Mouse (Mus musculus) G1E-ER4 (cell line): ENCODE measurements around the gene Bclaf1. TPM values are rescaled to one million over a fixed set of nuclear protein-coding genes. Genes with fewer than 3 reads are reported as not detected.

Experiments used
- GATA1 ChIP-seq: IDR thresholded peaks from one replicate; pipeline ENCODE4 v1.8.0; 2012; ENCODE audit warnings: low read length, inconsistent platforms
- polyA plus RNA-seq: library from polyadenylated mRNA; stranded (reverse); fragments of >175 nt; gene quantifications from 2 replicates; pipeline ENCODE4 v1.2.3, GENCODE M21; 2012

Bclaf1 gene
- 12.3 and 13.6 TPM in 2 replicates for polyA plus RNA-seq

GRCm38 (mm10) chr10:20311918-20312735 is at the start of gene Bclaf1:
Bclaf1 (plus strand) TSS chr10:20312469.
- TF ChIP-seq GATA1 = no peak

- no peak for TF ChIP-seq GATA1
These were observed 49.4 kb upstream of the Bclaf1 start for GRCm38 (mm10) chr10:20262896-20263295.

GRCm38 (mm10) chr10:20264479-20264878 is 47.8 kb upstream of the Bclaf1 start:
- TF ChIP-seq GATA1 = no peak

- no peak for TF ChIP-seq GATA1
These were observed 45.2 kb upstream of the Bclaf1 start for GRCm38 (mm10) chr10:20267032-20267431.

GRCm38 (mm10) chr10:20268945-20269344 is 43.3 kb upstream of the Bclaf1 start:
- no peak for TF ChIP-seq GATA1

- no peak for TF ChIP-seq GATA1
These were observed 39.9 kb upstream of the Bclaf1 start for GRCm38 (mm10) chr10:20272380-20272779.

- TF ChIP-seq GATA1 = no peak
These were observed 39.0 kb upstream of the Bclaf1 start for GRCm38 (mm10) chr10:20273278-20273677.

GRCm38 (mm10) chr10:20274022-20274421 is 38.2 kb upstream of the Bclaf1 start:
- TF ChIP-seq GATA1 = peak; percentile 54

GRCm38 (mm10) chr10:20281456-20281855 is 30.8 kb upstream of the Bclaf1 start:
- TF ChIP-seq GATA1 = no peak

- no peak for TF ChIP-seq GATA1
These were observed 26.8 kb upstream of the Bclaf1 start for GRCm38 (mm10) chr10:20285289-20285975.

- TF ChIP-seq GATA1 = no peak
These were observed 26.1 kb upstream of the Bclaf1 start for GRCm38 (mm10) chr10:20285994-20286836.

- TF ChIP-seq GATA1 = no peak
These were observed 24.9 kb upstream of the Bclaf1 start for GRCm38 (mm10) chr10:20287369-20287768.

GRCm38 (mm10) chr10:20290467-20290883 is 21.8 kb upstream of the Bclaf1 start:
- no peak for TF ChIP-seq GATA1

- TF ChIP-seq GATA1 = no peak
These were observed 16.3 kb upstream of the Bclaf1 start for GRCm38 (mm10) chr10:20295961-20296360.

- TF ChIP-seq GATA1 = no peak
These were observed 13.9 kb upstream of the Bclaf1 start for GRCm38 (mm10) chr10:20298152-20298920.
